ENCODE assay signal across 8 mouse cellular contexts in the genomic region with DNA sequence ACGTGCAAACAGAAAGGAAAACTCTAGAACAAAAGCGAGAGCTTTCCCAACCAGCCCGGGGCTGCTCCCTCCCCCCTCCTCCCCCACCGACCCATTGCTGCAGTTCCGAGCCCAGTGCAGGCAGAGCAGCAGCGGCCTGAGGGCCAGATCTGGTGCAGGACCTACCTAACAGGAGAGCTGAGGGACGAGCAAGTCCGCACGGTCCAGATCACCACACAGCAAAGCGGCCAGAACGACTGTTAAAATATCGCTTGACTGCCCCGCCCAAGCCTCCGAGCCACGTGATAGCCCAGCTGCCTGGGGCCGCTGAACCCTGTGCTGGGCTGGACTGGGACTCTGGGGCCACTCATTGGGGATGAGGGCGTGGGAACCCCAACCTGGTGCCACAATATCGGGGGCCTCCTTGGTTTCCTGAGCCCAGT. TPM values are rescaled to one million over a fixed set of nuclear protein-coding genes. Genes with fewer than 3 reads are reported as not detected.
DNase-seq lines count a peak whose midpoint lies in the region; ATAC-seq and TF ChIP-seq lines count a peak whose summit lies in the region.

A gene (minus strand): TSS at position 281 of the 422 bp plus-strand sequence.

- no peaks in the 10 kb centered on the region for H3K27me3 ChIP-seq in embryonic facial prominence, embryonic 12.5 days
- no peaks in the 10 kb centered on the region for H3K27me3 ChIP-seq in heart, adult 2 months (ENCODE audit: control insufficient read depth, insufficient read depth, low read length)
- H3K27me3 ChIP-seq in kidney, adult 2 months (replicated peaks; ENCODE audit: control insufficient read depth, insufficient read depth, low read length), result no peaks in the 10 kb centered on the region
- H3K27me3 ChIP-seq in midbrain, postnatal 0 days (ENCODE audit: insufficient read depth, low read length), result no peaks in the 10 kb centered on the region

- ATAC-seq in embryonic facial prominence, embryonic 12.5 days (ENCODE audit: insufficient number of reproducible peaks, insufficient read depth, low FRiP score, low TSS enrichment), result peak; percentile 87
- peak; percentile 72 for ATAC-seq in midbrain, postnatal 0 days (ENCODE audit: low FRiP score)

- no peak for TF ChIP-seq CTCF in heart, adult 2 months (IDR thresholded peaks at IDR 0.05)
- TF ChIP-seq CTCF in kidney, adult 2 months (conservative IDR thresholded peaks at IDR 0.05; ENCODE audit: insufficient read depth, insufficient read length, low read depth, low read length), result no peak
- TF ChIP-seq CTCF in midbrain, postnatal 0 days (IDR thresholded peaks at IDR 0.05), result no peak

- intact Hi-C loops in heart, adult 2 months (cut with DNase I), result loop anchor here (2.0 kb wide), 2 partner anchors 13 to 19 kb away; no protein-coding TSS in a partner anchor

- H3K79me2 ChIP-seq in heart, adult 2 months (replicated peaks; ENCODE audit: control insufficient read depth, insufficient read depth, low read length), result peaks cover 4% of the 10 kb centered on the region; the same call in 1 of the 2 replicates

- peak within 1 kb of the TSS; percentile 64 for H3K4me3 ChIP-seq in embryonic facial prominence, embryonic 12.5 days
- H3K4me3 ChIP-seq in heart, adult 2 months, result peak within 1 kb of the TSS; percentile 78
- peak within 1 kb of the TSS; percentile 75 for H3K4me3 ChIP-seq in kidney, adult 2 months (ENCODE audit: insufficient read depth, low read depth, low read length)
- peak within 1 kb of the TSS; percentile 54 for H3K4me3 ChIP-seq in midbrain, postnatal 0 days (ENCODE audit: low read depth, low read length)

- TF ChIP-seq EP300 in heart, adult 2 months (IDR thresholded peaks at IDR 0.05; ENCODE audit: insufficient read depth, low read depth, low read length), result peak; percentile 63; the same call in 1 of the 2 replicates

- H3K27ac ChIP-seq in embryonic facial prominence, embryonic 12.5 days, result peak within 1 kb of the TSS; percentile 57; the same call in 1 of the 2 replicates
- H3K27ac ChIP-seq in heart, adult 2 months, result peak within 1 kb of the TSS; percentile 94
- peak within 1 kb of the TSS; percentile 77 for H3K27ac ChIP-seq in kidney, adult 2 months (ENCODE audit: insufficient read depth, low read depth, low read length)
- H3K27ac ChIP-seq in midbrain, postnatal 0 days (ENCODE audit: low read depth, low read length), result no peak within 1 kb of the TSS

- H3K9me3 ChIP-seq in embryonic facial prominence, embryonic 12.5 days, result no peaks in the 10 kb centered on the region
- no peaks in the 10 kb centered on the region for H3K9me3 ChIP-seq in midbrain, postnatal 0 days (ENCODE audit: low read length)

- DNase-seq in layer of hippocampus, adult 11-12 months (ENCODE audit: low spot score), result peak; percentile 37
- no peak for DNase-seq in layer of hippocampus, adult 9-10 months (ENCODE audit: low spot score)
- DNase-seq in heart, adult 2 months, result peak; percentile 89
- peak; percentile 91 for DNase-seq in kidney, adult 2 months
- DNase-seq in liver, result peak; percentile 93
- peak; percentile 35 for DNase-seq in midbrain, postnatal 0 days (ENCODE audit: low spot score)
- DNase-seq in spleen, postnatal 14 days (ENCODE audit: low spot score in 2 of 2), result peak; percentile 50 to 55

- peak within 1 kb of the TSS; percentile 57 for H3K4me2 ChIP-seq in embryonic facial prominence, embryonic 12.5 days (replicated peaks)
- peak within 1 kb of the TSS; percentile 84 for H3K4me2 ChIP-seq in midbrain, postnatal 0 days (ENCODE audit: low read depth, low read length, poor library complexity, severe bottlenecking)

- peaks cover 15% of the 10 kb centered on the region for H3K36me3 ChIP-seq in embryonic facial prominence, embryonic 12.5 days
- peaks cover 35% of the 10 kb centered on the region for H3K36me3 ChIP-seq in heart, adult 2 months (ENCODE audit: control insufficient read depth, insufficient read depth, low read length)
- no peaks in the 10 kb centered on the region; the same call in 1 of the 2 replicates for H3K36me3 ChIP-seq in kidney, adult 2 months (ENCODE audit: control insufficient read depth, insufficient read depth, low read length)
- H3K36me3 ChIP-seq in midbrain, postnatal 0 days (ENCODE audit: insufficient read depth, low read length), result no peaks in the 10 kb centered on the region

- WGBS in embryonic facial prominence, embryonic 12.5 days, result 2% methylated on average over 18 of the region's 18 CpGs
- WGBS in heart, adult 2 months, result under 1% methylated on average over 18 of the region's 18 CpGs
- under 1% methylated on average over 18 of the region's 18 CpGs for WGBS in kidney, adult 2 months
- WGBS in midbrain, postnatal 0 days, result 2% methylated on average over 18 of the region's 18 CpGs

- H3K4me1 ChIP-seq in embryonic facial prominence, embryonic 12.5 days, result peaks cover 7% of the 10 kb centered on the region
- peaks cover 12% of the 10 kb centered on the region for H3K4me1 ChIP-seq in heart, adult 2 months (ENCODE audit: control insufficient read depth, insufficient read depth, low read length)
- peaks cover 6% of the 10 kb centered on the region; the same call in 1 of the 2 replicates for H3K4me1 ChIP-seq in kidney, adult 2 months (ENCODE audit: control insufficient read depth, insufficient read depth, low read length)
- H3K4me1 ChIP-seq in midbrain, postnatal 0 days (ENCODE audit: insufficient read depth, low read length), result no peaks in the 10 kb centered on the region

- H3K9ac ChIP-seq in embryonic facial prominence, embryonic 12.5 days, result peak within 1 kb of the TSS; percentile 80
- peak within 1 kb of the TSS; percentile 98 for H3K9ac ChIP-seq in heart, adult 2 months (ENCODE audit: low read depth, low read length)
- H3K9ac ChIP-seq in midbrain, postnatal 0 days (replicated peaks; ENCODE audit: low read length, poor library complexity, severe bottlenecking), result peak within 1 kb of the TSS; percentile 62

- peak; percentile 94 for TF ChIP-seq POLR2A in heart, adult 2 months (IDR thresholded peaks at IDR 0.05; ENCODE audit: insufficient read depth, low read depth, low read length)
- TF ChIP-seq POLR2A in kidney, adult 2 months (IDR thresholded peaks at IDR 0.05; ENCODE audit: low read depth, low read length), result peak; percentile 96

RNA-seq across cellular contexts. Expression of the gene that starts here (rescaled TPM):
- 71.7 and 72.4 TPM in 2 replicates for polyA plus RNA-seq in embryonic facial prominence, embryonic 12.5 days (2016; fragmentation: Nextera tagmentation; extraction: Ambion mirVana)
- total RNA-seq in heart, adult 2 months (2021), result 100 to 1,000 TPM; 115 to 120 TPM
- polyA plus RNA-seq in heart, adult 2 months (2012; rRNA removed), result 89.4 and 117 TPM in 2 replicates
- 143 and 152 TPM in 2 replicates for polyA plus RNA-seq in kidney, adult 2 months (2012; rRNA removed)
- 28.8 and 29.7 TPM in 2 replicates for total RNA-seq in midbrain, postnatal 0 days (2014; rRNA removed)
- 26.4 and 28.9 TPM in 2 replicates for polyA plus RNA-seq in midbrain, postnatal 0 days (2015; fragmentation: Nextera tagmentation; extraction: Ambion mirVana)
